Mouse (Mus musculus): ENCODE results near the gene Upk1a.

The Upk1a gene

DNA sequence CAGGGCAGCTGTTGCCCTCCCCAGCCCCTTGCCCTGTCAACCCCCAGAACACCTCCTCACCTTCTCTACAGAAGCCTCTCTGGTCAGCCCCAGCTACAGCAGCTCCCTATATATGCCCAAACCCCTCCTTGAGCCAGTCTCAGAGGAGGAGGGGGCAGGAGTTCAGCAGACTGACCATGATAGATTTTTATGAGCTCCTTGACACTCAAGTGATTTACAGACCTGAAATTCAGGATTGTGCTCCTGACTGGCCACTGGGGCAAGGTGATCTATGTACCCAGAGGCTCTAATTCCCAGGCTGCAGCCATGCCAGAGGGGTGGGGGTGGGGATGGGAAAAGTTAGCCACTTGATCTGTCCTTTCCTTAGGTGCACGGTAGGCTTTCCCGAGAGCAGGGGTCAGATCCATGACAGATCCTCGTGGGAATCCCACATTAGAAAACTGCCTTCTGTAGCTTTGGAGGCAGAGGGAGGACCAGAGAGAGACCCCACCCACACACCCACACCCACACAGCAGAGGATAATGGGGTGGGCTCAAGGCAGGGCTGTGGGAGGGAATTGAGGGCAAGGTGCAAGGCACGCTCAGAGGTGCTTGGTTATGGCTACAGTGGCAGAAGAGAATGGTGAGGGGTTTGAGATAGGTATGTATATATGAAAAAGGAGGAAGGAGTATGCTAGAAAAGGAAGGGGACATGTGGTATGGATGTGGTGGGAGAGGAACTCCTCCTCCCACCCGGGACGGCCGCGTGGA, at the start of gene Upk1a:
Gene Upk1a (minus strand): TSS at position 194 of the 749 bp plus-strand sequence.
- no peak for DNase-seq

DNA sequence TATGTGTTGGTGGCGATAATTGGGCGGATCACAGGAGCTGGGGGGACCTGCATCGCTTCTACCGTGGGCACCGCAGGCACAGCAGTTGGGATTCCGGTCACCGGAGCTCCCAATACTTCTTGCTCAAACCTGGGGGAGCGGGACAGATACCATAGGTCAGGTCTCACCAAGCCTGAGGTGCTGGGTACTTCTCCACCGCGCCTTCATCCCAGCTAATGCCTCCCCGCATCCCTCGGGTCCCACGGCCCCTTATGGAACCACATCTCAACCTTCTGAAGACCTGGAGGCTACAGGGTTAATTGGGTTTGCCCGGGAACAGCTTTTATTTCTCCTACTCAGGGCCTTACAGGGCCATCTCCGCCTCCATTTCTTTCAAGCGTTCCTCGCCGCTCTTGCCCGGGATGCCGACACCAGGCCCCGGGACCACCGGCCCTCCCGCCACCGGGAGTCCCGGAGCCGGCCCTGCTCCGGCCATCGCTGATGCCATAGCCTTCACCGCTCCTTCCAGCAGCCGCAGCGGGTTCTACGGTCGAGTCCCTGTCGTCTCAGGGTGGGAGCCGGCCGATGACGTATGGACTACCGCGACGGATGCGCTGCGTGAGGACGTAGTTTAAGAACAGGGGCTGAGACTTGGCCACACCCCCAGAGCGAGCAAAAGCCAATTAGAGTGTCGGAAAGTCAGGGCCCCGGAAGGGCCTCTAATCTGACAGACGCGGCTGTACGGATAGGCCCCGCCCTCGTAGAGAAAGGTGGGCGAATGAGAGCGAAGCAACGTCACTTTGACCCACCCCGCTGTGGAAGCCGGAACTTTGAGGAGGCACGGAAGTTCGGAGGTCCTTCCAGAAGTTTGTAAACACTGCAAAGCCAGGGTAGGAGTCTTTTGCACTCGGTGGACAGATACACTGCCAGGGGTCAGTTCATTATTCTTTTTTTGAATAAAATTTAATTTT, 37.2 kb upstream of the Upk1a start, which contains the start of gene Rbm42:
Gene Rbm42 (minus strand): TSS at position 727 of the 950 bp plus-strand sequence.
- DNase-seq, result peak; percentile 95

DNA sequence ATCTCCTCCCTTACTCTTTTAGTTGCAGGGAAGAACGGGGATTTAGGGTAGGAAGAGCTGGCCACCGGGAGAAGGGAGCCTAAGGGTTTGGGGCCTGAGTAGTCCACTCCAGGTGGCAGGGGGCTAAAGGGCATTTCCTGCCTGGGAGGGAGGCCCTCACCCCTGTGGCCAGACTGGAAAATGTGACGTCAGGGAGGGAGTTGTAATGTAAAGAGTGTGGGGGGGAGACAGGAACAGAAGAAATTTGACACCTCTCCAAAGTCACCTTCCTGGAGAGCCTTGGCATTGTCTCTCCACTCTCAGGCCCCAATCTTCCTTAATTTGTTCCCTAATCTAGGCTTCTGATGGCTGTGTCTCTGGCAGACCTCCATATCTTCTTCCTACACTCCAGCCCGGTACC, 26.4 kb upstream of the Upk1a start:
- DNase-seq, result no peak

DNA sequence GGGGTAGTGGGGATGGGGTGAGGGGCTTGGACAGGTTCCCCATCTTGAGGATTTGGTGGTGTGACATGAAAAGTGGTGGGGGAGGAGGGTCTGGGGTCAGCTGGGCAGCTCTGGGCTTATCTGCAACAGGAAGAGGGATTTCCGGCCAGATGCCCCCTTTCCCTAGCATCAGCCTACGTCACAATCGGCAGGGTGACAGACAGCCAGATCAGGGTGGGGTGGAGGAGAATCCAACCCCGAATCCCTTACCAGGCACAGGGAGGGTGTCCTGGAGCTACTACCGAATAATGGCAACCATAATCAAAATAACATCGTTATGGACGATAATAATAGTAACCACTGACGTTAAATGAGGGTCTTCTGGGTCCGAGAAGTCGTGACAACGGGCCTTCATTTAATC, 23.7 kb upstream of the Upk1a start:
- DNase-seq, result no peak

DNA sequence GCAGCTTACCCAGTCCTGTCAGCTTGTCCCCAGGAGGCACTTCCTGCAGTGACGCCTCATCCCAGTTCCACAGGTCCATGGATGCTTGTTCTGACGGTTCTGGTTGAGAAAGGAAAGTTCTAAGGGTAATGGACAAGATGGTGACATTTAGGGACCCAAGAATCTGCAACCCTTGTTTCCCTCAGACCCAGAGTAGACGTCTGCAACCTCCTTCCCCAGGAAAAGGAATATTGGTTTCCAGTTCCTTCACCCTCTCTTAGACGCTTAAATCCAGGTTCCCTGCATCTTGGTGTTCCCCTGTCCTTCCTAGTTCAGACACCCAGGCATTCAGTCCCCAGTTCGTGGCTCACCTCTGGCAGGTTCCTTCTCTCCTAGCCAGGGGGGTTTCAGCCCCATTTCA, 23.1 kb upstream of the Upk1a start, which contains the start of gene Etv2:
Gene Etv2 (minus strand): TSS at position 101 of the 400 bp plus-strand sequence.
- DNase-seq, result no peak

DNA sequence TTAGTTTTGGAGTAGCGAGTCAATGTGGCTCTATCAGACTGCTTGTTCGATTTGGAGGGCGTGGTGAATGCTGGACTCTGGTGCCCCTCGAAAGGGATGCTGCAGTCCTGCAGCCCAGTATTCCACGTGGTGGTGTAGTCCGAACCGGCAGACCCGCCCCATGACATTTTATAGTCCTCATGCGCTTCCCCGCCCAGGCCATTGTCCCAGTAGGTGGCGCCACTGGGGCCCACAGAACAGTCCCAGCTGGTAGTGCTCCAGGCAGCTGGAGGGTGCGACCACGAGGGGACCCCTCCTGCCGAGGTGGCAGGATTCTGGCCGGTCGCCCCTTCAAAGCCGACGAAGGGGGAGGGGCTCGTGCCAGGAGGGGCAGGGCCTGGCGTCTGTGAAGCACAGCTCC, 22.0 kb upstream of the Upk1a start:
- DNase-seq, result peak; percentile 64

DNA sequence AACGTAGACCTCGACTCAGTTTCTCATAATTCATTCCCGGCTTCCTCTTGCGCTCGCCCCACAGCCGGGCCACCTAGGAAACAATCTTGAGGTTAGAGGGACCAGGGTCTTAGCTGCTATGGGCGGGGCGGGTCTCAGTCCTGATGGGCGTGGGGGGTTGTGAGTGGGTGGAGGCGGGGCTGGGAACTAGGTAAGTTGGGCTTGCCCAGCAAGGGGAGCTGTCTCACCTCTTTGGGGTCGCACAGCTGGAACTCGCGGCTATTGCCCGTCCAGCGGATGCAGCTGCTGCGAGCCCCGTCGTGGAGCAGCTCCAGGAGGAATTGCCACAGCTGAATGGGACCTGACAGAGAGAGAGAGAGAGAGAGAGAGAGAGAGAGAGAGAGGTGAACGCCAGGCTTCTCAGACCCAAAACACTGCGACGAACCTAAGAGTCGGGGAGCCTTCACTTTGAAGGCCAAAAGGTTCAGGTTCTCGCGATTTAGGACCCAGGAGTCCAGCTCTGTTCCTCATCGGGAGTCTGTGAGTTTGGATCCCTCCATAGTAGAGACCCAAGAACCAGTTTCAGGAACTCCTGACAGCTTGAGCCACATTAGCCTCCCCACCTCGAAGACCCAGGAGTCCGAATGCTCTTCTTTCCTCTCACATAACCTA, 21.2 kb upstream of the Upk1a start:
- DNase-seq, result no peak

DNA sequence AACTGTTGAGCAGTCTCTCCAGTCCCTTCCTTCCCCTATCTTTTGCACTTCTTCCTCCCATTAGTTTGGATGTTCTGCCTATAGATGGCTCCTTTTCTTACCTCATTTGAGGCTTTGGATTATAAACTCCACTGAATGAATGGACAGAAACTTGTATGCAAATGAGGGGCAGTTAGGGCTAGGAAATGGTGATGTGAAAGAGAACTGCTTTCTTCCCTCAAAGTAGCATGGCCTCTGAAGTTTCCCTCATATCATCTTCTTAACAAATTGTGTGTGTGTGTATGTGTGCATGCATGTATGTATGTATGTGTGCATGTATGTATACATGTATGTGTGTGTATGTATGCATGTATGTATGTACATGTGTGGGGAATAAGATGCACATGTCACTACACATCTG, 16.4 kb upstream of the Upk1a start:
- DNase-seq, result no peak

DNA sequence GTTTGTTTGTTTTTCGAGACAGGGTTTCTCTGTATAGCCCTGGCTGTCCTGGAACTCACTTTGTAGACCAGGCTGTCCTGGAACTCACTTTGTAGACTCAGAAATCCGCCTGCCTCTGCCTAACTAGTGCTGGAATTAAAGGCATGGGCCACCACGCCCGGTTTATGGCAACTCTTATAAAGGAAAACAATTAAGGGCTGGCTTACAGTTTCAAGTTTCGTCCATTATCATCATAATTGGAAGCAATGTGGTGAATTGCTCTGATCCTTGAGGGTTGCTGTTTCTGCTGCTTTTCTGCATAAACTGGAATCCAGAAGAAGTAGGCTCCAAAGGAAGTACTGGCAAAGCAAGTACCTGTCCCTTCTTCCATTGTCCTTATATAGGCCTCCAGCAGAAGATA, 14.0 kb upstream of the Upk1a start:
- no peak for DNase-seq

DNA sequence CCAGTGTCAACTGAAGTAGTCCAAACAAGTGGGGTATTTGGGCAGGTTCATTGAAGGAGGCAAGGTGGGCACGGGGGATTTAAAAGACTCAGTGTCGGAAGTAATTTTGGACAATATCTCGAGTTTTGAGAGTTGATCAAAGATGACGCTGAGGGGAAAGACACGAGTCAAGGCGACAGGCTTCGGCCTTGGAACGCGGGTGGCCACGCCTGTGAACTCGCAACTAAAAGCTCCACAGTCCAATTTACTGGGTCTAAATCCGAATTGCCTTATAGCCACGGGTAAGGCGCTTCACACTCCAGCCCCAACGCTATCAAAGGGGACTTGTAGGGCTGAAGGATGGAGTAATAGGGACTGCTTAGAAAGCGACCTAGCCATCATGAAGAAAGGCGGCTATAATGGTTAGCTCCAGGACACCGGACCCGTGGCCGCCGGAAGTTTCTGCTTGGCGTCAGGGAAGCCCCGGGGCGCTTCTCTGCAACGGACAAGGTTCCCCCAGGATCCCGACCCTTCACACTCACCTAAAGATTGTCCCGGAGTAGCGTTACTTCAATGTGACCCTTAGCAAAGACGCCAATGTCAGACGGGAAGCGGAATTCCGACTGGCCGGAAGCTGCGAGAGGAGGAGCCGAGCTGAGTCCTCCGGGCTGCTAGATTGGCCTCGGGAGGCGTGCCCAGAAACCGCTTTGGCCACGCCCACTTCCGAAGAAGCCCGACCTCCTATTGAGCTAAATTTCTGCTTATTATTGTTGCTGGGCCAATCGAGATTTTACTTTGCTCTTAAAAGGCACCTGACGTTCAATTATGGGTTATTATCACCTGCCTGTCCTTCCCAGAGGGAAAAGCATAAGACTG, 13.1 kb upstream of the Upk1a start, which contains the start of gene Cox6b1:
Gene Cox6b1 (minus strand): TSS at position 622 of the 855 bp plus-strand sequence.
- peak; percentile 86 for DNase-seq

DNA sequence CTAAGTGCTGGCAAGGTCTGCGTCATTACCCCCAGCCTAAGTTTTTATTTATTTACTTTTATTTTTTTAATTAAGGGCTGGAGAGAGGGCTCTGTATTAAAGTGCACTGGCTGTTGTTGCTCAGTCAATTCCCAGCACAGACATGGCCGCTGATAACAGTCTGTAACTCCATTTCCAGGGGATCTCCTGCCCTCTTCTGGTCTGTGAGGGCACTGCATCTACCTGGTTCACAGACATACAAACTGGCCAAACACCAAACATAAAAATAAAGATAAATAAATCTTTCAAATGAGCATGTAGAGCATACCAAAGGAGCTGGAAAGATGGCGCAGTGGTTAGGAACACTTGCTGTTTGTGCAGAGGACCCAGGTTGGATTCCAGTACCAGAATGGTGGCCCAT, 6.6 kb upstream of the Upk1a start:
- DNase-seq, result no peak

DNA sequence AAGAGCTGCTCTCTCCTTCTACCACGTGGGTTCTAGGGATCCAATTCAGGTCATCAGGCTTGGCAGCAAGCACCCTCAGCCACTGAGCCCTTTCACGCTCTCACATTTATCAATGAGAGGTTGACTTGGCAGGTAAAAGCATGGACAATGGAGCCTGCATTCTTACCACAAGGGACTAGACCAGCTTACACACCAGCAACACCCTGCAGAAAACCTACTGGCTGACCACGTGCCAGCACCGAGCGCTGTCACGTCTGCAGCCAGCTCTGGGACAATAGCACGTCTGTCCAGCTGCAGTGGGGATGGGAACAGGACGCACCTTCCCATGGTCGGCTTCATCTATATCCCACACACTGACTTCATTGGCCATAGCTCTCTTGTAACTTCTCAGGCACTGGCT, 6.0 kb upstream of the Upk1a start:
- DNase-seq, result no peak

DNA sequence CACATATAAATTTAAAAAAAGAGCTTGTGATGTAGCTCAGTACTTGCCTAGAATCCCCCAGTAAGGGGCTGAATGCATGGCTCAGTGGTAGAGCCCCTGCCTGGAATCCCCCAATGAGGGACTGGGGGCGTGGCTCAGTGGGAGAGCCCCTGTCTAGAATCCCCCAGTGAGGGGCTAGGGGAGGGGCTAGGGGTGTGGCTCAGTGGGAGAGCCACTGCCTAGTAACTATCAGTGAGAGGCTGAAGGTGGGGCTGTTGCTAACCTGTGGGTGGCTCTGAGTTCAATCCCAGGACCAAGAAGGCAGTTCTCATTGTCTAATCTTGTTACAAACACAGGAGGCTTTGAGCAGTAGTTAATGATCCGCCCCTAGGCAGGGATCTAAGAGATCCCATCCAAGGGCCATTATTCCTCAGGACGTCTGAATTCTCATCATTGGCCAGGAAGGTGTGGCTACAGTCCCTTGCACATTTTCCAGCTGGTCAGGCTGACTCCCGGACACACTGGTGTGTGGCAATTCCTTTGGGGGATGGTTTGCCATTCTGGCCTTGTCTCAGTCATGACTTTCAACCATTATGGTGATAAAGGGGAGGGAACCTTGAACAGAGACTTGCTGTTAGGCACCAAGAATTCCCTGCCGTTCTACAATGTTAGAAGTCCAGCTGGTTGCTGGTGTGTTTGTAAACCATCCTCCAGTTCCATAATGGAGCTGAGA, 2.6 kb upstream of the Upk1a start:
- no peak for DNase-seq

DNA sequence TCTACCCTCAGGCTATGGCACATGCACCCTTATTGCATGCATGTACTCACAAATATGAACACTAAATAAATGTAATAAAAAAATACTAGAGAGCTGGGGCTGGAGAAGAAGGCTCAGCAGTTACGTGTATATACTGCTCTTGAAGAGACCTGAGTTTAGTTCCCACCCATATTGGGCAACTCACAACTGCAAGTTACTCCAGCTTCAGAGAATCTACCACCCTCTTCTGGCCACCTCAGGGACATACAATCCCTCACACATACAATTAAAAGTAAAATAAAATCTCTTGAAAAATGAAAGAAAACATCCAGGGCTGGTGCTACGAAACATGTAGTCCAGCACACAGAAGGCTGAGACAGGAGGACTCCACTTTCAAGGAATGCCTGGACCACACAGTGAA, 1.8 kb upstream of the Upk1a start:
- DNase-seq, result no peak

DNA sequence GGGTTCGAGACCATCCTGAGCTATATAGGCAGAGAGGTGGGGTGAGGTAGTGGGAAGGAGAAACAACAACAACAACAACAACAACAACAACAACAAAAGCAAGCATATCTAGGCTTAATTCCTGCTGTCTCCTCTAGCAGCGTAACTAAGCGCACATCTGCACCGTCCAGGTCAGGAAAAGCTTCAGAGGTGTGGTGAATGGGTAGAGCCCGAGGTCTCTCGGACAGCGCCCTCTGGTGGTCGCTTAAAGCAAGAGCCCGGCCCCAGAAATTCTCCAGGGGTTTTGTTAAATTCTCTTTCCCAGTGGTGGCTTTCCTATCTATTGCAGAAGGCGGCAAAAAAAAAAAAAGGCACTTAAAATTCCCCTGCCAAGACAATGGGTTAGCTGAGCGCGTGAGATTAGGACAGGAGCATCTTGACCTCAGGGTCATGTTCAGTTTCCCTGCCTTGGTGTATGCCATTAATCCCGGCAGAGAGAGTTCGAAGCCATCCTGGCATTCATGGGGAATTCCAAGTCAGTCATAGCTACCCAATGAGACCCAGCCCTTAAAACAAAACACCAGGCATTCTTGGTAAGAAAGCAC, 974 bp upstream of the Upk1a start:
- DNase-seq, result peak; percentile 64

DNA sequence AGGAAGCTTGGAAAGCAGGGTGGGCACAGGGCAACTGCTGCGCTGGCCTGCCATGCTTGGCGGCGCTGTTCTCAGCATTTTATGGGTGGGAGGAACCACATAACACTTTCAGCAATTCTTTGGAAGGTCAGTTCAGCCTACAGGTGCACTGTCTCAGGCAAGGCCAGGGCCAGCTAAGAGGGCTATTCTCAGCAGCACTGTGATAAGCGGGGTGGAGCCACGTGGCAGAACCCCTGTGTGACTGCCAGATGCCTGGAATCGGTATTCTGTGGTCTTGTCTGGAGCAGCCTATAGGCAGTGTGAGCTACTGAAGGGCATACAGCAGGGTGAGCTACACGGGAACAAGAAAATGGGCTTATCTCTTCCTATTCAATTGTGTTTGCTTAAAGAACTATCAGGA, 2.6 kb downstream of the Upk1a start:
- DNase-seq, result no peak

DNA sequence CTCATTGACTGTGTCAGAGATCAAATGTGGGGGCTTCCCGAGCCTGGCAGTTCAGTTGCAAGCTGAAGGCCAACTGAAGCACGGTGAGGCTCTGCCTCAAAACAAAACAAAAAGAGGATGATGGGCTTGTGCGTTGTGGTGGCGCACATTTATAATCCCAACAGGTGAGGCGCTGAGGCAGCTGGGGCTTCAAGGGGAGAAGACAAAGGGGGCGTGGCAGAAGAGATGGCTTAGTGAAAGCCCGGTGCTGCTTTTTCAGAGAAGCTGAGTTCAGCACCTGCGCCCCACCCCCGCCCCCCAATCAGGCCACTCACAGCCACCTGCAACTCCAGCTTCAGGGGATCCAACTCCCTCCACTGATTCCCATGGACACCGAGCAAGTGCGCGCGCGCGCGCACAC, 4.2 kb downstream of the Upk1a start:
- no peak for DNase-seq

DNA sequence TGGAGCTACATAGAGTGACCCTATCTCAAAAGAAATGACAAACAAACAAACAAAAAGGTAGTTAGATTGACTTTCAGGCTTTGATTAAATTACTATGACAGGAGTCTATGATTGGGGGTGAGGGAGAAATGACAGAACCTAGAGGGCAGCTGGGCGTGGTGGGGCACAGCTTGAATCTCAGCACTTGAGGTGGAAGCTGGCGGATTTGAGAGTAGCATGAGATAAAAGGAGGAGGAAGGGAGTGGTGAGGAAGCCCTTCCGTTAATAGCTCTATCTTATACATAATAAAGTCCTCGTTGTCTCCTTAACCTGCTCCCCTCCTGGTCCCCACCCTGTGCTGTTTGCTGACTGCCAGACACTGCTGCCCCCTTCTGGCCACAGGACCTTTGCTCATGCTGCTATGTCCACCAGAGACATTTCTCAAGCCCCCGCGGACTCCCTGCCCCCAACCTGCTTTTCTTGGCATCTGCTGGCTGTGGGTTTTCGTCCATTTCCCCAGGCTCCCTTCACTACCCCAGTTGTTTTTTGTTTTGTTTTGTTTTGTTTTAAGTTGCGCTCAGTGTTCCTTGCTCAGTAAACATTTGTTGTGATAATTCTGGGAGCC, 4.8 kb downstream of the Upk1a start:
- no peak for DNase-seq

DNA sequence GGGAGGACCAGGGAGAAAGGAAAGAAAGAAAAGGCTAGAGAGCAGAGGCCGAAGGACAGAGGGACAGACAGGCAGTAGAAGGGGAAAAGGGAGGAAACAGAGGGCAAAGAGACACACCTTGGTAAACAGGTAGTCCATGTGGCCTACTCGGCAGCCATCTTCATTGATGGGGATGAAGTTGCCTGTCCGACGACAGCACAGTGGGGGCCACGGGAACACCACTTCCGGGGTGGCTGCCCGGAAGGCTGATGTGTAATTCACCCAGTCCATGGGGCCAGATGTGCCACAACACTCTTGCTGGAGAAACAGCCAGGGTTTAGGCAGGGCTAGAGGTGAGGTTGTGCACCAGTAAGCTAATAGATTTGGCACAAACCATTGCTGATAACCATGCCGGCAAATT, 7.7 kb downstream of the Upk1a start:
- no peak for DNase-seq

DNA sequence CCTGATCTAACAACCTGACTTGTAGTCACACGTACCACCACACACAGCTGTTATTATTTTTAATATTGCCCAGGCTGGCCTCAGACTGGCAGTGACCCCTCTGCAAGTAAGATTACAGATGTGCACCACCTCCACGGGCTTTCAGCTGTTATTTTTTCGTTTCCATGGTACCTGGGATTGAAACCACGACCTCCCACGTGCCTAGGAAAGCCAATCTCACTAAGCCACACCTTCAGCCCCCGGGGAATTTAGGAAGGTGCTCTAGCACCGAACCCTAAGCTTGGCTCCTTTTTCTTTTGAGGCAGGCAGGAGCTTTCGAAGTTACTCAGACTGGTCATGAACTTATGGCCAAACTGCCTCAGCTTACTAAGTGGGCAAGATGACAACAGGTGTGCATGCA, 8.2 kb downstream of the Upk1a start:
- DNase-seq, result no peak

DNA sequence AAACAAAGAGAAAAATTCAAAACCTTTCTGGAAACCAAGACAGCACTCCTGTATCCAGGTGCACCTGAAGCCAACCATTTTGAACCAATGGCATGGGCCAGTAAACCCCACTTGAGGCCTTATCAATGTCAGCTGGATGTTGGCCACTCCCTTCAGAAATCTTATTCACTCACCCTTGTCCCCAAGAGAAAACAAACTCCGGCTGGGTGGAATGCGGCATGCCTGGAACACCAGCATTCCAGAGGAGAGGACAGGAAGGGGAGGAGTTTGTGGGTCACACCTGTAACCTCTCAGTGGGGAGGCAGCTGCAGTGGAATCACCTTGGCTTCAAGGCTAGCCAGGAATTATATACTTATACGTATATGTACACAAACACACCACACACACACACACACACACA, 10.1 kb downstream of the Upk1a start:
- DNase-seq, result no peak

Measured in right cerebral cortex, postnatal 4 days (tissue).